Mouse (Mus musculus): ENCODE data around the gene Rassf1.

The Rassf1 gene

GRCm38 (mm10) chr9:107551117-107551889, at the start of gene Rassf1:
Rassf1 (plus strand) TSS chr9:107551555.
- DNase-seq = peak; percentile 72 to 84

GRCm38 (mm10) chr9:107502131-107502846, 49.1 kb upstream of the Rassf1 start:
- no peak for DNase-seq

DNA sequence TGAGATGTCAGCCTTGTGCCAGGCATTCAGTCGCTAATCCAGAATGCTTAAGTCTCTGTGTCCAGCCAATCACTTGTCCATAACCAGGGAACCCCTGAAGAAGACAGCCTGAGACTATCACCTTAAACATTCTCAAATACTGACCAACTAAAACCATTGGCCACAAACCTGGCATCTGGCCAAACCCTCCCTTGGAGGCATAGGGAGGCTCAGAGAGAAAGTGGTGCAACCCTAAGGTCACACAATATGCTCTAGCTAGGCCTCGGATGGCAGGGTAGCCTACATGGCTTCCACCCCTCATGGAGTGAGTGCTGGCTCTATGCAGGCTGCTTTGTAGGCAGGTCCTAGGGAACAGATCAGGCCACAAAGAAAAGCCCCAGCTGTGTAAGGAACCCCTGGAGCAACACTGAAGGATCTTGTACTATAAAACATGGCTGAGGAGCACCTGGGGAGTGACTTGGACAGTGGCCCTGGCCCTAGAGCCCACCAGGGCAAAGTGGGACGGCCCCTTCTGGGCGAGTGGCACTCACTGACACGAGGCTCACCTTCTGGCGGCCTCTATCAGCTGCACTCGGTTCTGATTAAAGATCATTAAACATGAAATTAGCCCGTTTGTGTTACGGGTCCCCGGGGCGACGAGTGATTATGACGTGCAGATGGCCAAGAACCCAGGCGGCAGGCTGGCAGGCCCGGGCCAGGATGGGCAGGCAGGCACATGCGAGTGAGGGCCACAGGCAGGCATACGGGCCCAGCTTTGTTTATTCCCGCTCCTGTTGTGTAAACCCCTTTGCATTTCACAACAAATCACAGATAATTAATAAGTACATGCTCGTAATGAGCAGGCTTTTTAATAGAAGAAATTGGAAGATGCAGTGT, 46.5 kb upstream of the Rassf1 start:
- no peak for DNase-seq

- no peak for DNase-seq
Observed at GRCm38 (mm10) chr9:107508266-107508665, 43.1 kb upstream of the Rassf1 start.

GRCm38 (mm10) chr9:107510384-107511100, 40.8 kb upstream of the Rassf1 start:
- no peak for DNase-seq

- no peak for DNase-seq
Observed at GRCm38 (mm10) chr9:107511436-107511835, 39.9 kb upstream of the Rassf1 start.

DNA sequence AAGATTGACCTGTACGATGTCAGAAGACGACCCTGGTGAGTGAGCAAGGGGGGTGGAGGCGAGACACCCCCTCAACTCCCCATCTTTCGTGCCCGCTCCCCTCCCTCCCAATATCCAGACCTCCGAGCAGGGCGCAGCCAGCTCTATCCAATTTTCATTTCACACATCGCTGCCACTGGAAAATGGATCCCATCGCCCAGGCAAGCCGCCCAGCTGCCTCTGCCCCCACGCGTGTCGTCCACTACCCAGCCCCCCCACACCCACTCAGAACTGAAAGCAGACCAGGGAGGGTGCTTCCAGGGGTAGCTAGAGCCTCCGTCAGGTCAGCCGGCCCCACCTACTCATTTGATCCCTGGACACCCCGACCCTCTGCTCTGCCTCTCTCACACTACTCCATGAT, 39.0 kb upstream of the Rassf1 start:
- DNase-seq = no peak

DNA sequence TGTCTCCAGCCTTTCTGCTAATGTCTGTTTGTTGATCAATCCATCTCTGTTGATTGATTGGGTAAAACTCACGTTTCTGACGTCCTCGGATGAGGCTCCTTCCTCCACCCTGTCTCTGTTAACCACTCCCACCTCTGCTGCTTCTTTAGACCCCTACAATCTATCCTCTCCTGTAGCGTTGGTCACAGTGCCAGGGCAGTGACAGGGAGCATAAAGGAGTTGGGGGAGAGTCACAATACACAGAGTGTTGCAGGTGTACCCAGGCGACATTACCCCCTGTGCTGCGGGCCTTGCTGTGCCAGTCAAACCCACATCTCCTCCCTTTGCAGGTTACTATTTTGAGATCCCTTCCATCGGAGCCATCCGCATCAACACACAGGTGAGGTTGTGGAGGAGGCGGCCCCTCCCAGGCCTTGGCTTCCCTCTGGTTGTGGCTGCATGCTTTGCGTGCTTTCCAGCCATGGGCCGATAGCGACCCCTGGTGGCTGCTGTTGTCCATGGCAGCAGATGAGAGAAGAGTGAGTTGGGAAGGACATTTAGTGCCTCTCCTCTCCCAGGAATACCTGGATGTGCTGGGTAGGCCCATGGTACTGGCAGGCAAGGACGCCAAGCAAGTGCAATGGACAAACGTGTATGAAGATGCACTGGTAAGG, 36.9 kb upstream of the Rassf1 start:
- DNase-seq = peak; percentile 44 to 60

DNA sequence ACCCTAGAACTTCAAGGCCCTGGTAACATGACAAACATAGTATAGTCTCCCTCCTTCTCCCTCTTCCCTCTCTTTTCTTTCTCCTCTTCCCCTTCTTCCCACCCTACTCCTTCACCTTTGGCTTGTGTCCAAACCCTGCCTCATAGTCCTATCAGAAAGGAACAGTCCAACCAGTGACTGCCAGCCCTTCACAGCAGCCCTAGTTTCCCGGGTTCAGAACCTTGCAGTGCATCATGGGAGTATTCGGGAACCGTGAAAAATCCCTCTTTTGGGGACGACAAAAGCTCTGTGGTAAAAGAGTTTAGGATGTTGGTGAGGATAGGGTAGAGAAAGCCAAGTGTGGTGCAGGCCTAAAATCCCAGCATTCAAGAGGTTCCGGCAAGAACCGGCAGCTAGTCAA, 31.0 kb upstream of the Rassf1 start:
- no peak for DNase-seq

- DNase-seq = peak; percentile 54 to 66
Observed at GRCm38 (mm10) chr9:107521190-107521589, 30.2 kb upstream of the Rassf1 start.

- DNase-seq = peak in 1 of 2 experiments; percentile 51
Observed at GRCm38 (mm10) chr9:107521711-107522399, 29.5 kb upstream of the Rassf1 start.

DNA sequence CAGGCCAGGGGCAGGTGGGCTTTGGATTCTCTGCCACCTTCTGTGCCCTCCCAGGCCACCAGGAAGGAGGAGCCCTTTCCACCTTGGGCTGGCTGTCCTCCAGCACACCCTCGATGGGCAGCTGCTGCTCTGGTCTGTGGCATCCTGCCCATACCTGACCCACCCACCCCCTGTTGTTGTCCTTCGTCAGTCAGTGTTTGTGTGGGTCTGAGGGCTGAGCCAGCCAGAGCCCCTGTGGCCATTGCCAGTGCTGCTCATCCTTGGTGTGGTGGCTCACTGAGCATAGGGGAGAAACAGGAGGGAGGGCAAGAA, 29.0 kb upstream of the Rassf1 start:
- DNase-seq = no peak

GRCm38 (mm10) chr9:107526198-107527026, 24.9 kb upstream of the Rassf1 start:
- peak; percentile 58 to 65 for DNase-seq

DNA sequence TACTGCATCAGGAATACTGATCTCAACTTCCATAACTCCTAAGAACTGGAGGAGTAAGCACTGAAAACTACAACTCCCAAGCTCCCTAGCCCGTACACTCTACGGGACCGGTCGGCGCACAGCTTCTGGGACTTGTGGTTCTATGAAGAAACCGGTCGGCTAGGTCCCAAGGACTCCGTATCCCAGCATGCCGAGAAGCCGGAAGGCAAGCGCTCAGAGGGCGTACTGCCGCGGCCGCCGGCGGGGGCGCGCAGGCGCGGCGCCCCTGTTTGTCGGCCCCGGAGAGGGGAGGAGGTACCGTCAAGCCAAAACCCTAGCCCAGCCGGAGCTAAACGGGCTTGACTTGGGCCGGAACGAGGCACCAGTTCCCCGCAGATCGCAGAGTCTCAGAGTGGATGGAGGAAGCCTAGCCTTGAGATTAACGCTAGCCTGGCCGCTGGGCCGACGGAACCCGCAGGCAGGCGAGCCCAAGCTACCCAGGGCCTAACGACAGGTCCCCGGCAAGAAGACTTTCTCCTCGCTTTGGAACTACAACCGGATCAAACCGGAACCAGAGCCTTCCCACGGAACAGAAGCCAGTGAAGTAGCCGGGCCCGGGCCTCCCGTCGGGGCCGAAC, 17.5 kb upstream of the Rassf1 start, which contains the start of gene Tmem115:
Gene Tmem115, plus strand, starts transcription at position 155 of the 617 bp plus-strand sequence.
- peak; percentile 90 to 93 for DNase-seq

DNA sequence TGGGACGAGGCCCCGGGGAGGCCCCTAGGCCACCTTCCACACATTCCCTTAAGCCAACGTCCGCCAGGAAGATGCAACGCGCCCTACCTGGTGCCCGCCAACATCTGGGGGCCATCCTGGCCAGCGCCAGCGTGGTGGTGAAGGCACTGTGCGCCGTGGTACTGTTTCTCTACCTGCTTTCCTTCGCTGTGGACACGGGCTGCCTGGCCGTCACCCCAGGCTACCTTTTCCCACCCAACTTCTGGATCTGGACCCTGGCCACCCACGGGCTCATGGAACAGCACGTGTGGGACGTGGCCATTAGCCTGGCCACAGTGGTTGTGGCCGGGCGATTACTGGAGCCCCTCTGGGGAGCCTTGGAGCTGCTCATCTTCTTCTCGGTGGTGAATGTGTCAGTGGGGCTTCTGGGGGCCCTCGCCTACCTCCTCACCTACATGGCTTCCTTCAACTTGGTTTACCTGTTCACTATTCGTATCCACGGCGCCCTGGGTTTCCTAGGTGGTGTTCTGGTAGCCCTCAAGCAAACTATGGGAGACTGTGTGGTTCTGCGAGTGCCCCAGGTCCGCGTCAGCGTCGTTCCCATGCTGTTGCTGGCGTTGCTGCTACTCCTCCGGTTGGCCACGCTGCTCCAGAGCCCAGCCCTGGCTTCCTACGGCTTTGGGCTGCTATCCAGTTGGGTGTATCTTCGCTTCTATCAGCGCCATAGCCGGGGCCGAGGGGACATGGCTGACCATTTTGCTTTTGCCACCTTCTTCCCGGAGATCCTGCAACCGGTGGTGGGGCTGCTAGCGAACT, 16.8 kb upstream of the Rassf1 start:
- no peak for DNase-seq

DNA sequence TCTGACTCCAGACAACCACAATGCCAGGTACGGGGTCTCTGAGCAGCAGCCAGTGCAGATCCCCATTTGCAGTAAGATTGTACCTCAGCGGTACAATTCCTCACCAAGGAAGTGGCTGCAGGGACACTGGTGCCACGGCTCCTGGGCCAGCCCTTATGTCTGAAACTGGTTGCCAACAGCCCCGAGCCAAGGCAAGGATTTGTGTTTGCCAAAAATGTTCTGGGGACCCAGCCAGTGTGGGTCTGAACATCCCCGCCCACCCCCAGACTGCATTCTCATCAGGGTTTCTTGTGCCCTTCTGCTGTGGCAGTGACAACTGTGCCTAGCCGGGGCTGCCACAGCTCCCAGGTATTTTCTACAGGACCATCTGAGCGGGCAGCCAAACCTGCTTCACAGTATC, 13.1 kb upstream of the Rassf1 start:
- no peak for DNase-seq

GRCm38 (mm10) chr9:107538711-107539110, 12.6 kb upstream of the Rassf1 start:
- DNase-seq = no peak

- no peak for DNase-seq
Observed at GRCm38 (mm10) chr9:107539940-107540339, 11.4 kb upstream of the Rassf1 start.

GRCm38 (mm10) chr9:107540420-107540819, 10.9 kb upstream of the Rassf1 start:
- no peak for DNase-seq
